Mouse (Mus musculus): ENCODE results near the gene Tiam1. TPM values are rescaled to one million over a fixed set of nuclear protein-coding genes. Genes with fewer than 3 reads are reported as not detected.

Tiam1 gene
- polyA plus RNA-seq, 1 experiment = 14.1 TPM

DNA sequence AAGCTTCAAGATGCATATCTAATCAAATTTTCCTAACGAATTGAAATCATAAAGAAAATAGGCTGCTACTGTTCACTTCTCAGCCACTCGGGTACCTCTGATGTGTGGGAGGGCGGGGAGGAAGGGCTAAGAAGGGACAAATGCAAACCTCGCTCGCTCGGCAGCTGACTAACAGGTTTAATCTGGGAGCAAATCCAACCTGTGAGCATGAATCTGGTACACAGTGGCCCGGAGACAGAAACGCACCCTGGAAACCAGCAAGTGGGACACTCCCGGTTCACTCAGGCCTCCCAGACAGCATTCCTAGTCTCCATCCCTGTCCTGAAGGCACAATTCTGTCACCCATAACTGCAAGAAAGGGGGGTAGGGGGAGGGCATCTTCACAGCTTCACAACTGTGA lies 244.4 kb downstream of the Tiam1 start:
- DNase-seq = no peak
- Histone ChIP-seq H3K4me3 (ENCODE audit: control insufficient read depth, insufficient read depth, low read length) (no peak overlapping the region), H3K4me1 (replicated peaks; ENCODE audit: control insufficient read depth, insufficient read depth, low read length) (no peaks in the 10 kb centered on the region), H3K27me3 (ENCODE audit: control insufficient read depth, insufficient read depth, low read length) (no peaks in the 10 kb centered on the region), H3K27ac (ENCODE audit: control insufficient read depth, insufficient read depth, low read length) (no peak overlapping the region), H3K36me3 (ENCODE audit: control insufficient read depth, insufficient read depth, low read length) (no peaks in the 10 kb centered on the region)
- TF ChIP-seq CTCF (IDR thresholded peaks at IDR 0.05; ENCODE audit: borderline replicate concordance, control insufficient read depth, extremely low read depth, insufficient read depth, low read length, poor library complexity) = no peak
- TF ChIP-seq POLR2A (IDR thresholded peaks at IDR 0.05; ENCODE audit: control insufficient read depth, extremely low read depth, insufficient read depth, low read length, poor library complexity) = no peak
- 92% methylated on average over 9 of the region's 9 CpGs for WGBS

DNA sequence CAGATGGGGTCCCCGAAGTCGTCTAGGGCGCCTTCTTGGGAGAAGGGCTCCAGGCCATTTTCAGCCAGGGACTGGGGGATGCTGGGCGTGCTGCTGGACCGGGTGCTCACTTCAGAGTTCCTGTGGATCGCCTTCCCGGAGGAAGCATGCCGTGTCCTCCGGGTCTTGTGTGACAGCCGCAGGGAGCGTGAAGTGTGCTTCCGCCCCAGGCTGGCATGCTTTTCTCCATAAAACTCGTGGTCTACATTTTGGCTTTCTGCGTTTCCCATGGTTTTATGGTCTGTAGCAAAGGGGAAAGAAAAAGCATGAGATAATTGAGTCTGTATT lies 245.3 kb downstream of the Tiam1 start:
- H3K4me3 ChIP-seq (ENCODE audit: control insufficient read depth, insufficient read depth, low read length) = no peak overlapping the region
- DNase-seq = no peak
- WGBS = 93% methylated on average over 14 of the region's 14 CpGs
- TF ChIP-seq CTCF (IDR thresholded peaks at IDR 0.05; ENCODE audit: borderline replicate concordance, control insufficient read depth, extremely low read depth, insufficient read depth, low read length, poor library complexity) (no peak), POLR2A (IDR thresholded peaks at IDR 0.05; ENCODE audit: control insufficient read depth, extremely low read depth, insufficient read depth, low read length, poor library complexity) (no peak)
- no peaks in the 10 kb centered on the region for H3K36me3 ChIP-seq (ENCODE audit: control insufficient read depth, insufficient read depth, low read length)
- no peaks in the 10 kb centered on the region for H3K27me3 ChIP-seq (ENCODE audit: control insufficient read depth, insufficient read depth, low read length)
- H3K27ac ChIP-seq (ENCODE audit: control insufficient read depth, insufficient read depth, low read length) = no peak overlapping the region
- no peaks in the 10 kb centered on the region for H3K4me1 ChIP-seq (replicated peaks; ENCODE audit: control insufficient read depth, insufficient read depth, low read length)

DNA sequence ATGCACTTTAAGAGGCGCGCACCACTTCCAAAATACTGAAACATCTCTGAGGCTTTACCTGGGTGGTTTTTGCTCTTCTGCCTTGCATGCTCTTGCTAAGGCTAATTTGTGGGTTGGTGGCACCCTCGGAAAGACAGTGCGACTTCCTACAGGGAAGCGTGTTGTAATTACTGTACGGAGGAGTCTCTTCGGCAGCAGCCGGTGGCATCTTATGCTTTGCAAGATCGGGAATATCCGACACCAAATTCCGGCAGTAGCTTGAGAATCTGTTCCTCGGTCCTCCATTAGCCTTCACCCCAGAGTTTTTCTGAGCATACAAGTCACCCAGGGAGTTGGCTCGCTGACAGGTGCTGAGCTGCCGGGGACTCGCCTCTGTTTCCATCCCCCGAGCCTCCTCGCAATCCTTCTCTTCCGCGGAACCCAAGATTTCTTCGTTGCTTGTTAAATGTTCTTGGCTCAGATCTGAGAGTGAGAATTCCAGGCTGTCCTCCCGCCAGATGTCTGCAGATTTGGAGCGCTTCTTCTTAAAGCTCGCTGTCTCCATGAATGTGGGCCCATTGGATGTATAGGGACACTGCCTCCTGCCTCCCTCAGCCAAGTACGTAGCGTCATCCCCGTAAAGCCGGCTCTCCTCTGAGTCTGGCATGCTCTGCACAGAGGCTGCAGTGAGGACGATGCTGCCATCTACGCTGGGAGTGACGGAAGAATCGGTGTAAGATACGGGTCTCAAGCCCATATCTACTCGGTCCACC lies 245.8 kb downstream of the Tiam1 start:
- TF ChIP-seq POLR2A (IDR thresholded peaks at IDR 0.05; ENCODE audit: control insufficient read depth, extremely low read depth, insufficient read depth, low read length, poor library complexity) (no peak), CTCF (IDR thresholded peaks at IDR 0.05; ENCODE audit: borderline replicate concordance, control insufficient read depth, extremely low read depth, insufficient read depth, low read length, poor library complexity) (no peak)
- no peaks in the 10 kb centered on the region for H3K4me1 ChIP-seq (replicated peaks; ENCODE audit: control insufficient read depth, insufficient read depth, low read length)
- DNase-seq = no peak
- no peaks in the 10 kb centered on the region for H3K27me3 ChIP-seq (ENCODE audit: control insufficient read depth, insufficient read depth, low read length)
- no peak overlapping the region for H3K27ac ChIP-seq (ENCODE audit: control insufficient read depth, insufficient read depth, low read length)
- H3K36me3 ChIP-seq (ENCODE audit: control insufficient read depth, insufficient read depth, low read length) = no peaks in the 10 kb centered on the region
- no peak overlapping the region for H3K4me3 ChIP-seq (ENCODE audit: control insufficient read depth, insufficient read depth, low read length)
- WGBS = 94% methylated on average over 33 of the region's 33 CpGs

DNA sequence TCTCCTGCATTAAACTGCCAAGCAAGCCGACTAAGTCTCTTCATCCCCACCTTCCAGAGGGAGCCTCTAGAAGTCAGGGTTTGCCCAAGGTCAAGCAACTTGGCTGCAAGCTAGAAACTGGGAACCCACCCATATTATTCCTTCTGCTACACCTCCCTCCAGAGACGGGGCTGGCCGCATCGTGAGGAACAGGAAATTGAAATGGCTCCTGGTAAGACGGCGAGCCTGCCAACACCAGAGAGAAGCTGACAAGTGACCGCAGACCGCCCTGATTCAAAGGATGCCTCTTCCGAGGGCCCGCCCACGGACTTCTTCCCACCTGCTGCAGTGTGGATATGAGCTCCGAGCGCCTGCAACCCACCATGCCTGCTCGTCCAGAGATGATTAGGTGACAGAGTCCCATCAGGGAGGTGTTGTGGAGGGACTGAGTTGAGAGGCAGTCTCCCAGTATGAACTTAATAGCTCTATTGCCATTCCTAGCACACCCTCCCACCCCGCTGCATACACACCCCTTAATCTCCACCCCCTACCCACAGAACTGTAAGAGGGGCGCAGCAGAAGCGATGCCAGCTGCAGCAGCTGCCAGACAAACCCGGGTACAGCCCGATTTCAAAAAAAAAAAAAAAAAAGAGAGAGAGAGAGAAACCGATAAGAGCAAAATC lies 246.6 kb downstream of the Tiam1 start:
- DNase-seq = no peak
- 80% methylated on average over 20 of the region's 20 CpGs for WGBS
- TF ChIP-seq POLR2A (IDR thresholded peaks at IDR 0.05; ENCODE audit: control insufficient read depth, extremely low read depth, insufficient read depth, low read length, poor library complexity) = no peak
- no peak for TF ChIP-seq CTCF (IDR thresholded peaks at IDR 0.05; ENCODE audit: borderline replicate concordance, control insufficient read depth, extremely low read depth, insufficient read depth, low read length, poor library complexity)

DNA sequence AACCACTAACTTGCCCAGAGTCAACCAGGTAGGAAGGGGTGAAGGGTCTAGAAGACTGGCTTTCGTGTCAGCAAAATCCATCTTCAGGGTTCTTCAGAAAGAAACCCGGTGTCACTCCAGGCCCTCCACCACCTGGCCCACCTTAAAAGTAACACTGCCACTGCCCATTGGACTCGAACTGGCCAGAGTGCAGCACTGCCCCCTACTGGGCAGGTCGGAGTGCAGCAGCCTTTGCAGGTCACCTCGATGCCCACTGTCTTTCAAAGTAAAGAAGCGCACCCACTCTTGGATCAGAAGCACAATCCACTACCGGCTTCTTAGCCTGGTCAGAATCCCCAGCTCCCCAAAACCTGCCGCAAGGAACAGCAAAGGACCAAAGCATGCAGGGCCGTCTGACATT lies 247.2 kb downstream of the Tiam1 start:
- peak; percentile 80; the same call in 1 of the 2 replicates for TF ChIP-seq CTCF (IDR thresholded peaks at IDR 0.05; ENCODE audit: borderline replicate concordance, control insufficient read depth, extremely low read depth, insufficient read depth, low read length, poor library complexity)
- TF ChIP-seq POLR2A (IDR thresholded peaks at IDR 0.05; ENCODE audit: control insufficient read depth, extremely low read depth, insufficient read depth, low read length, poor library complexity) = no peak
- Histone ChIP-seq H3K4me3 (ENCODE audit: control insufficient read depth, insufficient read depth, low read length) (no peak overlapping the region), H3K27ac (ENCODE audit: control insufficient read depth, insufficient read depth, low read length) (no peak overlapping the region), H3K4me1 (replicated peaks; ENCODE audit: control insufficient read depth, insufficient read depth, low read length) (no peaks in the 10 kb centered on the region), H3K36me3 (ENCODE audit: control insufficient read depth, insufficient read depth, low read length) (no peaks in the 10 kb centered on the region), H3K27me3 (ENCODE audit: control insufficient read depth, insufficient read depth, low read length) (no peaks in the 10 kb centered on the region)
- 86% methylated on average over 9 of the region's 9 CpGs for WGBS
- DNase-seq = peak; percentile 33

More for the DNA sequence above, 246.6 kb downstream of the Tiam1 start:
- no peaks in the 10 kb centered on the region for H3K27me3 ChIP-seq (ENCODE audit: control insufficient read depth, insufficient read depth, low read length)
- H3K4me1 ChIP-seq (replicated peaks; ENCODE audit: control insufficient read depth, insufficient read depth, low read length) = no peaks in the 10 kb centered on the region
- no peaks in the 10 kb centered on the region for H3K36me3 ChIP-seq (ENCODE audit: control insufficient read depth, insufficient read depth, low read length)
- no peak overlapping the region for H3K27ac ChIP-seq (ENCODE audit: control insufficient read depth, insufficient read depth, low read length)
- H3K4me3 ChIP-seq (ENCODE audit: control insufficient read depth, insufficient read depth, low read length) = no peak overlapping the region

DNA sequence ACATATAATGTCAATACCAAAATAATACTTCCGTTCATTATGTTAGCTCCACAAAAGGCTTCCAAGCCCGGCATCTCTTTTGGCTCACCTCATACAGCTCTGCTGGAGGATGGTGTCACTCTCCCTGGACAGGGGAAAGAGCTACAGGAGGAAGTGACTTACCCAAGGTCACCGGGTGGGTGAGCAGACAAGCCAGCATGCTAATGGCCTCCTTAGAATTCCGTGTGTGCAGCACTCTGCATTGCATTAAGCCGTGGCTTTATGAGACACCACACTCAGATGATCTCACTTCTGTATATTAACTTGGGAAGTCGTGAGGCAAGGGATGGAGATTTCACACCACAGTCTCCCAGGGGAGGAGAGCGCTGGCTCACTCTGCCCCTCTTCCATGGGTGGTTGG lies 248.3 kb downstream of the Tiam1 start:
- Histone ChIP-seq H3K36me3 (ENCODE audit: control insufficient read depth, insufficient read depth, low read length) (no peaks in the 10 kb centered on the region), H3K4me1 (replicated peaks; ENCODE audit: control insufficient read depth, insufficient read depth, low read length) (no peaks in the 10 kb centered on the region), H3K4me3 (ENCODE audit: control insufficient read depth, insufficient read depth, low read length) (no peak overlapping the region), H3K27ac (ENCODE audit: control insufficient read depth, insufficient read depth, low read length) (no peak overlapping the region), H3K27me3 (ENCODE audit: control insufficient read depth, insufficient read depth, low read length) (no peaks in the 10 kb centered on the region)
- DNase-seq = no peak
- 93% methylated on average over 7 of the region's 7 CpGs for WGBS
- no peak for TF ChIP-seq POLR2A (IDR thresholded peaks at IDR 0.05; ENCODE audit: control insufficient read depth, extremely low read depth, insufficient read depth, low read length, poor library complexity)
- no peak for TF ChIP-seq CTCF (IDR thresholded peaks at IDR 0.05; ENCODE audit: borderline replicate concordance, control insufficient read depth, extremely low read depth, insufficient read depth, low read length, poor library complexity)
